In genomic region chr9:56651586-56651985, GRCm38 (mm10) we compare ENCODE assay signal across 23 mouse cellular contexts.
DNase-seq lines count a peak whose midpoint lies in the region; ATAC-seq and TF ChIP-seq lines count a peak whose summit lies in the region.
"Had no signal": no experiment of that assay in that cellular context is flagged by ENCODE, and none has a peak within 500 bp of the region (broad histone marks: within the 10 kb centered on the region; RNA-seq: fewer than 3 reads in every experiment).

No protein-coding gene starts in this region.

- no peak overlapping the region for H3K4me3 ChIP-seq in left cerebral cortex, adult 2 months
- H3K4me3 ChIP-seq: forebrain, embryonic 12.5 days; heart, embryonic 12.5 days; hindbrain, embryonic 13.5 days; limb, embryonic 12.5 days; liver, embryonic 13.5 days; megakaryocyte, embryonic 14.5 days; stomach, embryonic 15.5 days had no signal

- ATAC-seq in erythroid progenitor cell, adult 5-6 weeks (replicated peaks; ENCODE audit: low FRiP score, poor library complexity, severe bottlenecking), result no peak
- ATAC-seq: intestine, embryonic 16.5 days; Patski had no signal

- peak; percentile 6; the same call in 1 of the 2 replicates for TF ChIP-seq CTCF in left cerebral cortex, adult 2 months (IDR thresholded peaks at IDR 0.05)

- H3K27ac ChIP-seq in left cerebral cortex, adult 2 months, result peak overlapping the region; percentile 50
- H3K27ac ChIP-seq: forebrain, embryonic 12.5 days; hindbrain, embryonic 13.5 days; limb, embryonic 12.5 days; liver, embryonic 13.5 days; stomach, embryonic 15.5 days had no signal

- peak; percentile 19 for DNase-seq in embryo, embryonic 11 days
- DNase-seq in embryo, embryonic 9.5 days (ENCODE audit: extremely low spot score), result no peak
- DNase-seq in left cerebral cortex, adult 2 months (ENCODE audit: extremely low spot score in 1 of 2, low spot score in 2 of 2), result no peak
- DNase-seq in left cerebral cortex, adult 8-10 months (ENCODE audit: low spot score in 2 of 2), result no peak
- DNase-seq in 3T3-L1 (ENCODE audit: low read depth, low spot score) (peak; percentile 10), NIH3T3 (ENCODE audit: low read depth) (peak; percentile 23)
- DNase-seq in left cerebral cortex, postnatal 10 days (ENCODE audit: extremely low spot score in 1 of 2, low spot score in 2 of 2), result no peak
- DNase-seq: B cell, adult 2 months; gastrocnemius, postnatal 10 days; heart, adult 11 months; liver, embryonic 13.5 days; lung, postnatal 10 days; retina, postnatal 1 day; thymus, adult 2 months had no signal

- intact Hi-C loops in left cerebral cortex, adult 2 months (cut with DNase I), result no loop called here
- intact Hi-C loops in left cerebral cortex, postnatal 10 days (cut with DNase I), result no loop called here

Comparison
In these comparisons a context has a peak if more than half of its experiments do, and no peak if none do; other contexts are left out.
1. DNase-seq: peak in embryo, embryonic 11 days (single experiment), 3T3-L1 (single experiment) and NIH3T3 (single experiment); none in embryo, embryonic 9.5 days (single experiment), left cerebral cortex, adult 2 months (0 of 2), left cerebral cortex, adult 8-10 months (0 of 2) and left cerebral cortex, postnatal 10 days (0 of 2).